Mouse (Mus musculus) forebrain, postnatal 0 days (tissue): ENCODE results near the gene Grin1. TPM values are rescaled to one million over a fixed set of nuclear protein-coding genes. Genes with fewer than 3 reads are reported as not detected.
A peak's percentile ranks its signal among the peaks of the same experiment; 100 is the strongest.

Experiments
- ATAC-seq: fragments of 200-750 bp; cut with Nextera tagmentation; 2 replicates; pipeline ENCODE4 v1.8.0; 2017; ENCODE audit warnings: mild to moderate bottlenecking, moderate library complexity
- DNase-seq: peaks from one replicate; pipeline ENCODE4 v3.0.0-alpha.2; 2015
- H3K27ac ChIP-seq: fragments of 300-500 bp; sonication (generic); 2 replicates; pipeline ENCODE4 v1.5.1; 2014; ENCODE audit warnings: low read depth, mild to moderate bottlenecking, antibody characterized with exemption, low read length, moderate library complexity, mixed read lengths
- H3K27me3 ChIP-seq: fragments of 300-500 bp; sonication (generic); 2 replicates; pipeline ENCODE4 v1.6.1; 2014; ENCODE audit warnings: mild to moderate bottlenecking, low read length, mixed read lengths; ENCODE audit not compliant: insufficient read depth
- H3K36me3 ChIP-seq: fragments of 300-500 bp; sonication (generic); 2 replicates; pipeline ENCODE4 v1.6.1; 2014; ENCODE audit warnings: mild to moderate bottlenecking, moderate library complexity; ENCODE audit not compliant: insufficient read depth
- H3K4me1 ChIP-seq: fragments of 300-500 bp; sonication (generic); 2 replicates; pipeline ENCODE4 v1.6.1; 2014; ENCODE audit warnings: antibody characterized with exemption; ENCODE audit not compliant: insufficient read depth
- H3K4me2 ChIP-seq: fragments of 300-500 bp; sonication (generic); 2 replicates; pipeline ENCODE4 v1.6.1; 2014; ENCODE audit warnings: low read depth, mild to moderate bottlenecking, moderate library complexity
- H3K4me3 ChIP-seq: fragments of 300-500 bp; sonication (generic); 2 replicates; pipeline ENCODE4 v1.5.1; 2014; ENCODE audit warnings: low read depth, low read length, mixed read lengths
- H3K9ac ChIP-seq: fragments of 300-500 bp; sonication (generic); 2 replicates; pipeline ENCODE4 v1.6.1; 2014; ENCODE audit warnings: mild to moderate bottlenecking
- H3K9me3 ChIP-seq: fragments of 300-500 bp; sonication (generic); 2 replicates; pipeline ENCODE4 v1.6.1; 2016; ENCODE audit warnings: low read length
- CTCF ChIP-seq: sonication (generic); IDR thresholded peaks from 2 replicates; pipeline ENCODE4 v1.5.1; 2016; ENCODE audit warnings: antibody characterized with exemption, control low read depth, low read depth
- WGBS: fragments of 180-500 bp; shearing (Covaris S2); extraction: QIAGEN DNeasy Blood & Tissue Kit; methylation state at CpG from one replicate; pipeline ENCODE4 v1.1.7; 2014; 5-methylcytosine and 5-hydroxymethylcytosine counted together
- polyA plus RNA-seq: library from polyadenylated mRNA; unstranded; fragments of >200 nt; fragmentation: Nextera tagmentation; extraction: Ambion mirVana; gene quantifications from 2 replicates; pipeline ENCODE4 v1.2.1, GENCODE M21; 2015
- total RNA-seq: library from RNA; depleted of rRNA; stranded (reverse); fragments of >200 nt; gene quantifications from 2 replicates; pipeline ENCODE4 v1.2.3, GENCODE M21; 2014

Gene Grin1
- total and polyA plus RNA-seq, 2 experiments from 2014 or later: 58.2 to 88.5 TPM

GRCm38 (mm10) chr2:25303931-25304656, 14.9 kb downstream of the Grin1 start:
- Histone ChIP-seq H3K36me3 (peaks cover 37% of the 10 kb centered on the region), H3K9ac (0 out of 2 replicates have a peak overlapping the region, but pooled peaks have one; percentile 22), H3K4me3 (peak overlapping the region; percentile 40; the same call in 1 of the 2 replicates), H3K27ac (no peak overlapping the region), H3K4me1 (peaks cover 3% of the 10 kb centered on the region; the same call in 1 of the 2 replicates), H3K27me3 (no peaks in the 10 kb centered on the region; the same call in 1 of the 2 replicates), H3K9me3 (no peaks in the 10 kb centered on the region), H3K4me2 (peak overlapping the region; percentile 68)
- WGBS: 57% methylated on average over 7 of the region's 7 CpGs
- ATAC-seq (peak; percentile 26; the same call in 1 of the 2 replicates), DNase-seq (no peak)
- TF ChIP-seq CTCF: no peak

GRCm38 (mm10) chr2:25303452-25303851, 15.5 kb downstream of the Grin1 start:
- Histone ChIP-seq H3K4me2 (no peak overlapping the region), H3K36me3 (peaks cover 30% of the 10 kb centered on the region), H3K27me3 (no peaks in the 10 kb centered on the region; the same call in 1 of the 2 replicates), H3K4me1 (peaks cover 3% of the 10 kb centered on the region; the same call in 1 of the 2 replicates), H3K9ac (no peak overlapping the region), H3K9me3 (no peaks in the 10 kb centered on the region), H3K27ac (no peak overlapping the region), H3K4me3 (no peak overlapping the region)
- no peak for TF ChIP-seq CTCF
- no peak for DNase-seq
- no peak for ATAC-seq
- WGBS: 86% methylated on average over 3 of the region's 3 CpGs

- Histone ChIP-seq H3K27me3 (peaks cover 6% of the 10 kb centered on the region), H3K4me2 (no peak overlapping the region), H3K9me3 (no peaks in the 10 kb centered on the region), H3K4me3 (no peak overlapping the region), H3K36me3 (peaks cover 52% of the 10 kb centered on the region), H3K27ac (no peak overlapping the region), H3K9ac (no peak overlapping the region), H3K4me1 (no peaks in the 10 kb centered on the region)
- no peak for TF ChIP-seq CTCF
- DNase-seq: no peak
- 82% methylated on average over 10 of the region's 10 CpGs for WGBS
- no peak for ATAC-seq
These were observed 20.9 kb downstream of the Grin1 start for GRCm38 (mm10) chr2:25298046-25298445.

GRCm38 (mm10) chr2:25297093-25297492, 21.9 kb downstream of the Grin1 start:
- 70% methylated on average over 8 of the region's 8 CpGs for WGBS
- ATAC-seq: no peak
- TF ChIP-seq CTCF: no peak

GRCm38 (mm10) chr2:25293706-25294105, 25.3 kb downstream of the Grin1 start:
- H3K4me3 ChIP-seq: no peak overlapping the region
- TF ChIP-seq CTCF: no peak
- H3K4me1 ChIP-seq: peaks cover 8% of the 10 kb centered on the region; the same call in 1 of the 2 replicates
- ATAC-seq (no peak), DNase-seq (no peak)
- H3K9me3 ChIP-seq: no peaks in the 10 kb centered on the region
- H3K27me3 ChIP-seq: peaks cover 39% of the 10 kb centered on the region
- 74% methylated on average over 9 of the region's 9 CpGs for WGBS
- peaks cover 41% of the 10 kb centered on the region for H3K36me3 ChIP-seq
- no peak overlapping the region for H3K4me2 ChIP-seq
- H3K27ac ChIP-seq: no peak overlapping the region
- H3K9ac ChIP-seq: no peak overlapping the region

More at GRCm38 (mm10) chr2:25297093-25297492, 21.9 kb downstream of the Grin1 start:
- Histone ChIP-seq H3K9me3 (no peaks in the 10 kb centered on the region), H3K4me1 (no peaks in the 10 kb centered on the region), H3K9ac (no peak overlapping the region), H3K4me3 (no peak overlapping the region), H3K36me3 (peaks cover 44% of the 10 kb centered on the region), H3K27ac (no peak overlapping the region), H3K27me3 (peaks cover 14% of the 10 kb centered on the region), H3K4me2 (no peak overlapping the region)
- no peak for DNase-seq

- peaks cover 36% of the 10 kb centered on the region for H3K36me3 ChIP-seq
- whole genome bisulfite sequencing: 0% methylated on average over 1 of the region's 1 CpGs
- H3K27ac ChIP-seq: no peak overlapping the region
- H3K4me2 ChIP-seq: peak overlapping the region; percentile 40; the same call in 1 of the 2 replicates
- DNase-seq (peak; percentile 61), ATAC-seq (no peak)
- no peak overlapping the region for H3K9ac ChIP-seq
- H3K4me1 ChIP-seq: peaks cover 8% of the 10 kb centered on the region; the same call in 1 of the 2 replicates
- peak; percentile 85 for TF ChIP-seq CTCF
- H3K27me3 ChIP-seq: peaks cover 39% of the 10 kb centered on the region
- H3K4me3 ChIP-seq: no peak overlapping the region
- no peaks in the 10 kb centered on the region for H3K9me3 ChIP-seq
These were observed 26.1 kb downstream of the Grin1 start for GRCm38 (mm10) chr2:25292856-25293255.

GRCm38 (mm10) chr2:25292054-25292544, 26.9 kb downstream of the Grin1 start:
- H3K9ac ChIP-seq: 0 out of 2 replicates have a peak overlapping the region, but pooled peaks have one; percentile 22
- no peak for TF ChIP-seq CTCF
- peak overlapping the region; percentile 19; the same call in 1 of the 2 replicates for H3K4me3 ChIP-seq
- peaks cover 28% of the 10 kb centered on the region for H3K36me3 ChIP-seq
- H3K27ac ChIP-seq: no peak overlapping the region
- H3K9me3 ChIP-seq: no peaks in the 10 kb centered on the region
- peaks cover 8% of the 10 kb centered on the region; the same call in 1 of the 2 replicates for H3K4me1 ChIP-seq
- 14% methylated on average over 34 of the region's 43 CpGs for WGBS
- peak overlapping the region; percentile 40 for H3K4me2 ChIP-seq
- peaks cover 39% of the 10 kb centered on the region for H3K27me3 ChIP-seq
- DNase-seq (no peak), ATAC-seq (no peak)
